Mouse (Mus musculus) embryo, embryonic 9.5 days (tissue): ENCODE data around the gene Abl2.
A peak's percentile ranks its signal among the peaks of the same experiment; 100 is the strongest.
"Not testable (repeated sequence)": the region's sequence is repeated elsewhere in the genome, so short reads cannot be mapped to it uniquely, and the experiment has no call there.

Experiments
- DNase-seq: peaks from one replicate; pipeline ENCODE4 v3.0.0-alpha.2; 2017; ENCODE audit errors: extremely low spot score

Gene Abl2

DNA sequence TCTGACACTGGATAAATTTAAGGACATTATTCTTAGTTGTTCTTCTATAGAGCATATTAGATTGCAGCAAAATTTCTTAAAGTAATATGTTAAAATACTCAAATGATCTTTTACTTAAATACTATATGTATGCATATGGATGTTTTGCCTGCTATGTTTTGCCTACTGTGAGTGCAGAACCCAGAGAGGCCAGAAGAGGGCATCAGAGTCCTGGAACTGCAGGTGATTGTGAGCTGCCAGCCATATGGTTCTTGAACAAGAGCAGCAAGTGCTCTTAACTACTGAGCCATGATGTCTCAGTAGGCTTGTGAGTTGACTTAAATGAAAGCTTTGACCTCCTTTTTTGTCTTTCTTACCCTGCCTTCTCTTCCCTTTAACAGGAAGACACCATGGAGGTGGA lies 72.4 kb downstream of the Abl2 start:
- no peak for DNase-seq

DNA sequence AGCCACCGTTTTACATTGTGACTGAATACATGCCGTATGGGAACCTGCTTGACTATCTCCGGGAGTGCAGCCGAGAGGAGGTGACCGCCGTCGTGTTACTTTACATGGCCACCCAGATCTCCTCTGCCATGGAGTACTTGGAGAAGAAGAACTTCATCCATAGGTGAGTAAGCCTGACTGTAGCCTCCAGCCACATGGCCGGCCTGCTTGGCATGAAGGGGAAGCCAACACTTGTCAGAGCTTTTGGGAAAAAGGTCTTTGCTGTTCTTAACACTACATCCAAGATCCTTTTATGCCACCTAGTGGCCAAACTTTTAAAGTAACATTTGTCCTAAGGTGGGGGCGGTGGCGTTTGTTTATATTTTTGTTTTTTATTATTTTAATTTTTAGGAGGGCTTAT lies 74.5 kb downstream of the Abl2 start:
- peak; percentile 44 for DNase-seq

DNA sequence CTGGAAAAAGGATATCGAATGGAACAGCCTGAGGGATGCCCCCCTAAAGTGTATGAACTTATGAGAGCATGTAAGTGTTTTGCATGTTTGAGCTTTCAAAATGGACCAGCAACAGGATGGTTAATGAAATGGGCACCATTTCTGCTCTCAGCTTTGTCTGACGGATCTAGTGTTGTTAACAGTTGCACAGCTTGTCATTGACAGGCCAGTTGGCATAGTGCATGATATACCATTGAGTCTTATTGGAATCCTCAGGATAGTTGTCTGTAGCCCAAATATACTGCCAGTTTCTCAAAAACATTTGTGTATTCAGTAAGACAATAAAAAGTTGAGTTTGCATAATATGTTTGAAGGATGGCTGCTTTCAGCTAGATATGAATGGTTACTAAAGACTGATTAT lies 76.6 kb downstream of the Abl2 start:
- DNase-seq: no peak

DNA sequence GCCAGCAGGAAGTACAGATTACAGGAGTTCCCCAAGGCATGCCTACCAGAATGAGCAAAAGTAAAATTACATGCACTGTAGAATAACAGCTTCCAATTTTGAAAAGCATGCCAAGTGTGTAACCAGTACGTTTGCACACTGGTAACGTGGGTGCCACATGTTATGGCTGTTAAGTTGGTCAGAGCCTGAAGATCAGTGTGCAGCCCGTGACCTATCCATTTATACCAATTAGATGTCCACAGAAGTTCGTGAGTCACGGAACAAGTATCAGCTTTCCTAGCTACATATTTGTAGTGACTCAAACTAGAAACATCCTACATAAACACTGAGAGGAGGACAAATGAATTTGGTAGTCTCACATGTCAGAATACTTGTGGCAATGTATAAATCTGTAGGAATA lies 80.9 kb downstream of the Abl2 start:
- no peak for DNase-seq

DNA sequence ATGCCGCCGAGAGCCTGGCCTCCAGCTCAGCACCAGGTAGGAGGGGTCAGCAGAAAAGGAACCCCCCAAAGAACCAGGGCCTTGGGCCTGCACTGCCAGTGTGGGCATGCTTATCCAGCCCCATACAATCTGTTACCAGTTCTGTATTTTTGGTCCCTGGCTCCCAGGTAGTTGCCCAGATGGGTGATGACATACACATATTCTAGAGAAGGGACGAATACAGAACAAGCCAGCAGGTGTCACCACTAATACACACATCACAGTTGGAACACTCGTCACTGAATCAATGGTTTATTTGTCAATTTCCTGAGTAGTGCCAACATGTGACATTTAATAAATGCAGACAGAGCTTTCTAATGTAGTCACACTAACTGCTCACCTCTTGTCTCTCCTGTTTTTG lies 82.0 kb downstream of the Abl2 start:
- DNase-seq: no peak

DNA sequence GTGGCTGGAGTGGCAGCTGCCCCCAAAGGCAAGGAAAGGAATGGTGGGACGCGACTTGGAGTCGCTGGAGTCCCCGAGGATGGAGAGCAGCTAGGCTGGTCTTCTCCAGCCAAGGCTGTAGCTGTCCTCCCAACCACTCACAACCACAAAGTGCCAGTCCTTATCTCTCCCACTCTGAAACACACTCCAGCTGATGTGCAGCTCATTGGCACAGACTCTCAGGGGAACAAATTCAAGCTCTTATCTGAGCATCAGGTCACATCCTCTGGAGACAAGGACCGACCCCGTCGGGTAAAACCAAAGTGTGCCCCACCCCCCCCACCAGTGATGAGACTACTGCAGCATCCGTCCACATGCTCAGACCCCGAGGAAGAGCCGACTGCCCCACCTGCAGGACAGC lies 83.2 kb downstream of the Abl2 start:
- DNase-seq: no peak

DNA sequence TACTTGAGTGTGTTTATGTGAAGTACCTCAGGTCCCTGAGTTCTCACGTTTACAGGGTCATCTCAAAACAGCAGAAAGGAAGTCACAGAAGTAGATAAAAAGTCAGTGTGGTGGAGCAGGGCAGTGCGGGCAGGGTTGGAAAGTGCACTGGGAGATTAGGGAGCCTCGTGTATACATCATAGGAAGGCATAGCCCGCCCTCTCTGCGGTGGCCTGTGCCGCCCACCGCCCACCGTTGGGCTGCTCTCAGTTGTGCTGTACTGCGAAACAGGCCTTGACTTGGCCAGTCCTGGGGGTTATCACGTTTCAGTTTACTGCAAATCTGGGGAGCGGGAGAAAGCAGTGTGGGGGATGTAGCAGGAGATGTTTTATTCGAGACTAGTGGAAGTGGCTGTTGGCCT lies 84.2 kb downstream of the Abl2 start:
- DNase-seq: no peak

DNA sequence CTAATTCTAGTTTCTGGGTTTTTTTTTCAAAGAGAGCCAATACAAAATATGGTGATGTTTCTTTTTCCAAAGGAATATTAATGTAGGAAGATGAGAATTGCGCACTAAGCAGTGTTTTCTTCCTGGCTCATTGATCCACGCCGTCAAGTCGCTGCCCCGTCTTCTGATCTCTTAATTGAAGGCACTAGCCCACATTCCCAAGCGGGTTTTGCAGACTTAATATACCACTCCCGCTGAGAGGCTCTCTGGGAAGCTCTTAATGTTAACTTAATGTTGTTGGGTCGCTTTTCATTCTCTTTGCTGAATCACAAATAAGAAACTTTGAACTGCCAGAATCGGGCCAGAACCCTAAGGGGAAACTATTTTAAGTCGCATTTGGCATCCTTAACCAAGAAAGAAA lies 85.5 kb downstream of the Abl2 start:
- no peak for DNase-seq

DNA sequence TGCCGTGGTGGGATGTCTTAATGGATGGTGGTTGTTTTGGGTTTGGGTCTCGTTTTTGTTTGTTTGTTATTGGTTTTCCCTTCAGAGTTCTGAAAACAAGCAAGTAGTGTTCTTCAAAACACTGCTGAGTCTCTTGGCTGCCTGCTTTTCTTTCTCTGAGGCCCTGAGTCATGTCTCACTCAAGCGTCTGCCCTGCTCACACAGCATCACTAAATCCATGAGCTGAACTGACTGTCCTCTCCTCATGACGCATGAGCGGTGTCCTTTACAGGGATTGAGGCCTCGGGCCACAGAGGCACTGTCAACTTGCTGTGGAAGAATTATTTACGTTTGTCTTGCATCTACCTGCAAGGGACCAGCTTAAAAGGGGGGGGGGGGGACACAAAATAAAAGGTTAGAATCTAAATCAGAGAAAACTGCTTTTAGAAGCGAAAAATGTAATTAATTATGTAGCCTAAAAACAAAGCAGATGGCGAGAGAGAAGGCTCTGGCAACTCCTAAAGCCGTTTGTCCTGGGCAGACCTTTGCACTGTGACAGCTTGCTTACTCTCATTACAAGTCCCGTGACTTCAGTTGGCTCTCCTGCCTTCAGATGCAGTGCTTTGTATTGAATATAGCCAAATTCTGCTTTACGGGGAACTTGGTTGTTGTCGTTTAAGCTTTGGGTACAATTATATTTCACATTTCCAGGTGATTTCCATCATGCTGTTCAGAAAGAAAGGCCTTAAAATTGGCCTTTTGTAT lies 86.4 kb downstream of the Abl2 start:
- no peak for DNase-seq

DNA sequence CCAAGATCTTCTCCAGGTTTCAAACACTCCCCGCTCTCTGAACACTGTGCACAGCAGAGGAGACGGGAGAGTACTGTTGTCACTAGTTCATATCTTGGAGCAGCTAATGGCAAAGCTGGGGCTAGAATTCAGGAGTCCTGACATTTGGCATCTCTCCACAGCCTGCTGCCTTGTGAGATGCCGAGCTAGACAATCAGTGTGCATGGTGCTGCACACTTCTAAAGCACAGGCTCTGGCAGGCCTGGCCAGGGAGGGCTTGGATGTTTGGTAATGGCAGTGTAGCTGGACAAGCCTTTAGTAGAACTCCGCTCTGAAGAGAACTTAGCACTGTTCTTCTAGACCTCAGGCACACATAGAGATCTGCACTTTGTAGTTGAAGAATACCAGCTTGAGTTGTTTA lies 87.4 kb downstream of the Abl2 start:
- no peak for DNase-seq

DNA sequence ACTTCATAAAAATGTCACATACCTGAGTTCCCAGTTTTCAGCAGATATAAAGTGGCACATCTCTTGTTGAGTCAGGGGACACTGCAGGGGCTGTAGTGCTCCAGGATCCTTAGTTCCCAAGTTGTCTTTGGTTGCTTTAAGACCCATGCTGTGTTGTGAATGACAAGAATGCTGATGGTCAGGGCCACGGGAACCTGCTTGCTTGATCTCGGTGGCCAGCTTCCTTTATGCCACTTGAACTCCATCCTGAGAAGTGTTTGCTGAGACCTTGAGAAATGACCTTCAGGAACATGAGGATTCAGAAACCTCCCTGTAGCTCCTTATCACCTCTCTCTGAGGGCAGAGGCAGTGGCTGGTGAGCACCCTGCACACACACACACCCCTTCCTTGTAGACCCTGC lies 90.1 kb downstream of the Abl2 start:
- no peak for DNase-seq

DNA sequence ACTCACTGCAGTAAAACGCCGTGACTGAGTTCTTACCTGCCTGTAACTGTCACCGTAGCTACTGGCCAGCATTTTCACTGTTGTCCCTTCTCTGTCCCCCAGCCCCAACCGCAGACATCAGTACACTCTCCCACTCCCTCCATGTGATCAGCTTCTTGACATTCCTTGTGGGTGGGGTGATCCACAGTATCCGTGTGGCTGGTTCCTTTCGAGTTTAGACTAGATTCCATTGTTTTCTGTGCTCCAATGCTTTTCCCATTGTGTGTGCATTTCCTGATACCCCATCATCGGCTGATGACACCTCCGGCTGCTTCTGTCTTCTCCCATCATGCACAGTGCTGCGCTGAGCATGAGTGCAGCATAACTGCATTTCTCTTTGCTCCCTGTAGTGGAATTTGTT lies 92.0 kb downstream of the Abl2 start:
- no peak for DNase-seq

DNA sequence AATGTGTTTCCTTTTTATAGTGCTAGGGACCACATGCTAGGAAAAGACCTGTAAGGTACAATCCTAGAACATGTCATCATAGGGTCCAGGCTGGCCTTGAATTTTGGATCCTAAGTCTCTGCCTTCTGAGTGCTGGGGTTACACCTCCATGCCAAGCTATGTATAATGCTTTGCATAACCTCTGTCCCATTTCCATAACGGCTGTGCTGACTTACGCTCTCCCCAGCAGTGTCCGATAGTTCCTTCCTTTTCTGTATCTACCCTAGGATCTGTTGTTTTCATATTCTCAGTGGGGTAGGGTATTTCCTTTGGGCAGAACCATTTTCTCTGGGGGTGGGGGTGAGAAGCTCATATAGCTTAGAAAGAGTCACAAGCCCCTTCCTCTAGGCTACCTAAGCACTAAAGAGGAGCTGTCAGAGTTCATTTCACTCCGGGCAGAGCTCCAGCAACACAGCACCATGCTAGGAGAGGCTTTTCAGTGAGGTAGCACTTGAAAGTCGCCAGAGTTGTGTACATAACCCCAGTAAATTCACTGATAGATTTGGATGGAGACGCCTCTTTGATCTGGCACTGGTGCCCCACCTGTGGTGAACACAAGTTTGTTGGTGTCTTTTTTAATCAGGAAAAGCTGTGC lies 93.7 kb downstream of the Abl2 start:
- no peak for DNase-seq

DNA sequence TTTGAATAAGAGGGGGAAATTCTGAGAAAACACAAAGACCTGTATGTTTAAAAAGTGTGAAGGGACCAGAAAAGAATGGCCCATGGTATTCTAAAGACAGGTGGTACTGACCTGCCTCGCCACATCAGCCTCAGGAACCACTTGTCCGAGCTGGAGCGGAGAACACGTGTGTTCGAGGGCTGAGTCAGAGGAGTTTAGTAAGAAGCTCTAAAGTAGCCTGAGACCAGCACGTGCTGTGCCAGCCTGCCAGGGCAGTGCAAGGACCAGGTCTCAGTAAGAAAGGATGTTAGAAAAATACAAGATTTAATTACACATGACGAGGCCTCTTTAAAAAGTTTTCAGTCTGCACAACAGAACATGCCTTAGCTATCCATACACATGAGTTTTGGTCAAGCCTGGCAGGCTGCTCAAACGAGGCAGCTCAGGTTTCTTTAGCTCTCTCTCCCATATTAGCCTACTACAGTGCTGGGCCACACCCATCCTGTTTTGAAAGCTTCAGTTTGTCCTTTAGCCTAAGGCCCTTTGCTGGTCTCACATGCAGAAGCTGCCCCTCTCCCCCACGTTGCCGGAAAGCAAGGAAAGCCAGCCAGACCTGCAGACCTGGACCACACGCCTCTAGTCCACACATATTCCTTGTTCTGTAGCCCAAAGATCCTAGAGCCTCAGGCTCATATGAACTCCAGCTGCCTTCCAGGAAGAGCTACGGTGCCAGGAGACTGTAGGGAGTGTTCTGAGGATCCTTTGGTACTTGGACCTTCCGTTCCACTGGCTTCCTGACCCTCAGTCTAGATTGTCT lies 96.3 kb downstream of the Abl2 start:
- no peak for DNase-seq

DNA sequence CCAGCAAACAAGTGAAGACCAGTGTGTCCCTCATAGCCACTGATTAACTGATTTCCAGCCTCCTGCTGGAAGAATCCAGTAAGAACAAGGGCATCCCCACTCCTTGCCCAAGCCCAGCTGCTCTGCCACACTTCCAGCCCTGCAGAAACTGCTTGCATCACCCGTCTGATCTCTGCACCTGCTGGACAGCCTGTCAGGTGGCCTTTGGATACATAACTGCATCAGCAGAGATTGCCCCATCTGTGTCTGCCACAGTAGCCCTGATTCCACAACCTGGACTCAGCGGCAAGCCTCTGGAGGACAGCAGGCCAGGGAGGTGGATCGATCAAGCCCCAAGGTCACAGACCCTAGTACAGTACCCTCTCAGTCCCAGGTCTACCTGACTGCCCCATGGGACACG lies 98.9 kb downstream of the Abl2 start:
- no peak for DNase-seq

DNA sequence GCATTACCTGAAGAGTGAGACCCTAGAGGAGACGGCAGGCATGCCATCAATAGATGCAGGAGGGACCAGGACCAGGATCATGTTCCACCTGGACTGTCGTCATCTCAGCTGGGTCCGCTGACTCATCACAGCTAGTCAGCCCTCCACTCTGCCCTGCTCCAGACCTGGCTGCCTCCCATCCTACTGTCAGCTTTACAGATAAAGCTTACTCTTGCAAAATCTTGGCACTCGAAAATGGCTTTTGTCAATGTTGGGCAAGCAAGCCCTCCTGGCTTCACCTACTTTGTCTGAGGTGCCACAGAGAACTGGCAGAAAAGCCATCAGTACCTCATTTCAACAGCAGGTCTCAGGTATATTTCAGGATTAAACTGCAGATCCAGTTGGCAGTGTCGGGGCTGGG lies 100.1 kb downstream of the Abl2 start:
- no peak for DNase-seq

DNA sequence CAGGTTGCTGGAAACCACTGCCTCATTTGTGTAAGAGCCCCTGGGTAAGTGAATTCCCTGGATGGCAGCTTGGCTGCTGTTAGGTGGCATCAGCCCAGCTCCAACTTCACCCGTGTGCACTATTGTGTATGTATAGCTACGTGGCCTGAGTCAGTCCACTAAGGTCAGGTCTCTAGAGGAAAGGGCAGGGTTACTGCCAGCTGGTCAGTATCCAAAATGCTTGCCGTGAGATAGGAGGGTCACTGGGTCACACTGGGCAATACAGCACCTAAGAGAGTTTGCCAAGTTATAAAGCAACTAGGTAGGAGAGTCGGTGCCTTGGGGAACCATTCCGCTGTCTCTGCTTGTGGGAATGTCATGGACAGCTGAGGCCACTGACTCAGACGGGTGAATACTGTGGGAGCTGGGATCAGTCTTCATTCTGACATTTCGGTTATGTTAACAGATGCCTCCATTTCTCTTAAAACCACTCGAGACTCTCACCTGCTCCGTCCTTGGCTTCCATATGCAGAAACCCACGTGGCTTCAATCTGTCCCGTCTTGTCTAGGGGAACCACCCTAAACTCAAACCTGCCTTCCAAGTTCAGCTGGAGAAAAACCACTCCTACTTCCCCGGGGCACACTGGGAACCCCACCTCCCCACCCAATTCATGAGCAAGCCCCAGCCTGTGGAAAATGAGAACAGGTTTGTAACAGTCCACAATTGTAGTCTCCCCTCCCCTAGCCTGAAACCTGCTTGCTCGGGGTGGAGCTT lies 101.5 kb downstream of the Abl2 start:
- no peak for DNase-seq

DNA sequence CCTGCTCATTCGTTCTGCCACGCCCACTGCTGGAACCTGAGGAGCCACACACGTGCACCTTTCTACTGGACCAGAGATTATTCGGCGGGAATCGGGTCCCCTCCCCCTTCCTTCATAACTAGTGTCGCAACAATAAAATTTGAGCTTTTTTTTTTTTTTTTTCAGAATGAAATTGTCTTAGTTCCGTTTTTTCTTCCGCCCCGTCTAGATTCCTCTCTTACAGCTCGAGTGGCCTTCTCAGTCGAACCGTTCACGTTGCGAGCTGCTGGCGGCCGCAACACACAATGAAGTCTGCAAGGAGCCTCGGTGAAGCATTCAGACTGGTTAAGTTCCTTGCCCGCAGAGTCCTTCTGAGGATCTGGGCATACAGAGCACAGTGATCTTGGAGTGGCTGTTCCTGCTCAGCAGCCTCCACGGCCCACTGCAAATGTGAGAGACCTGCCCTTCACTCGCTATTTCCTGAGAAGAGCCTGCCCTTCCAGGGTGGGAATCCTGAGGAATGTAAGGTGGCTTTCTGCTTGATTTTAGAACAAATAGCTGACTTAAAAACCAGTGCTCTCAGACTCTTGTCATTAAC lies 102.2 kb downstream of the Abl2 start:
- not testable (repeated sequence) for DNase-seq

DNA sequence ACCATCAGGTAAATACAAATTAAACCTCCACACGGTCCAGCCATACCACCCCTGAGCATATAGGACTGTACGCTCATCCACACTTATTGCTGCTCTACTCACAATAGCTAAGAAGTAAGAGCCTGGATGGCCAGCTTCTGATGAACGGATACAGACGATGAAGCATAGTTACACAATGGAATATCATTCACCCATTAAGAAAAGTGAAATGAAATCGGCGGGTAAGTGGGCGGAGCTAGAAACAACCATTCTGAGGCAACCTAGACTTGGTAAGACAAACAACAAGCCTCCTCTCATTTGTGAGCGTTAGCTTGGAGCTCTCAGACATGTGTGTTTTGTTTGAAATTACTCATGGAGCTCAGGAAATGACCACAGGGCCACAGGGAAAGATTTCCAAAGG lies 107.2 kb downstream of the Abl2 start:
- no peak for DNase-seq

DNA sequence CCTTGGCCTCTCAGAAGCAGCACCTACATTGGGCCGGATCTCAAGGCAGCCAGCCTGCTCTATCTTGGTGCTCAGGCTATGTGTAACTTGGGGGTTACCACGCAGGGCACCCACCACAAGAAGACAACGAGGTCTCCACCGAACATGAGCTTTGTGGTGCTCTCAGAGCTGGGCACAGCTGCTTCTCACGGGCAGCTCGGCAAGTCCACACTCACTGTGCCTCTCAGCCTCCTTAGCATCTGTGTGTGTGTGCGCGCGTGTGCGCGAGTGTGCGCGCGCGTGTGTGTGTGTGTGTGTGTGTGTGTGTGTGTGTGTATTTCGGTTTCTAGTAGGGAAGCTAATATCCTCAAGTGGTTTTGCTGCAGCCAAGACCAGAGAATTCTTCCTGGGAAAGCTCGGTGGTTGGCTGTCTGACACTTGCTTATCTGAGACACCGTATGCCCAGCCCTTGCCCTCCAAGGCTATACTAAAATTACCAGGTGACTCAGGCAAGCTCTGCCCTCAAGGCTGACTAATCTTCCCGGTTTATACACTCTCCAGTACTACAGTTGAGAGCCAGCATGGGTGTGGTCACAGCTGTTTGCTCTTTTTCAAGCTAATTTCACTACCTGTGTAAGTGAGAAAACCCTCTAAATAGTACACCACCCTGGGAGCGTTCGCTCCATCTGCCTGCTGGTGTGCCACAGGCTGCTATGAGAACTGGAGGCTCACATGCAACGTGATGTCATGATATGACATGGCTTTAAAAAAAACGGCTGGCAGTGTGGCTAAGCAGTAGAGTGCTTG lies 108.7 kb downstream of the Abl2 start:
- no peak for DNase-seq

DNA sequence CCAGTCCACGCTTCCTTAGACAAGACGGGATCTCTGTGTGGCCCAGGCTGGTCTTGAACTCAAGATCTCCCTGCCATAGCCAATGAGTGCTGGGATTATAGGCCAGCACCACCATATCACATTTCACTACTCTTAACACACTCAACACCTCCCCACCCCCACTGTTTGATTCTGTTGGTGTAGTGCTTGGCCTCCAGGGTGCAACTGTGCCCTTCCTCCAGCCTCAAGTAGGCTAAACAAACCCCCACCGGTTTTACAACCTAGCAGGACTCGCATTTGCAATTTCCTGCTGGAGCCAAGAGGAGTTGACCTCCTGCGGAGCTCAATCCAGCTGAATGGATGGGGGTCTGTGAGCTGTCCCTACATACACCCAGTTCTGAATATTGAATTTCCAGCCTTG lies 110.0 kb downstream of the Abl2 start:
- no peak for DNase-seq
